Mouse (Mus musculus): ENCODE measurements at regions not wholly inside any gene's neighbourhood (a gene's known extent, or its start where the extent isn't known, plus 50 kb on each side); places are given as distances from the start of the nearest gene placed in this dataset.

DNA sequence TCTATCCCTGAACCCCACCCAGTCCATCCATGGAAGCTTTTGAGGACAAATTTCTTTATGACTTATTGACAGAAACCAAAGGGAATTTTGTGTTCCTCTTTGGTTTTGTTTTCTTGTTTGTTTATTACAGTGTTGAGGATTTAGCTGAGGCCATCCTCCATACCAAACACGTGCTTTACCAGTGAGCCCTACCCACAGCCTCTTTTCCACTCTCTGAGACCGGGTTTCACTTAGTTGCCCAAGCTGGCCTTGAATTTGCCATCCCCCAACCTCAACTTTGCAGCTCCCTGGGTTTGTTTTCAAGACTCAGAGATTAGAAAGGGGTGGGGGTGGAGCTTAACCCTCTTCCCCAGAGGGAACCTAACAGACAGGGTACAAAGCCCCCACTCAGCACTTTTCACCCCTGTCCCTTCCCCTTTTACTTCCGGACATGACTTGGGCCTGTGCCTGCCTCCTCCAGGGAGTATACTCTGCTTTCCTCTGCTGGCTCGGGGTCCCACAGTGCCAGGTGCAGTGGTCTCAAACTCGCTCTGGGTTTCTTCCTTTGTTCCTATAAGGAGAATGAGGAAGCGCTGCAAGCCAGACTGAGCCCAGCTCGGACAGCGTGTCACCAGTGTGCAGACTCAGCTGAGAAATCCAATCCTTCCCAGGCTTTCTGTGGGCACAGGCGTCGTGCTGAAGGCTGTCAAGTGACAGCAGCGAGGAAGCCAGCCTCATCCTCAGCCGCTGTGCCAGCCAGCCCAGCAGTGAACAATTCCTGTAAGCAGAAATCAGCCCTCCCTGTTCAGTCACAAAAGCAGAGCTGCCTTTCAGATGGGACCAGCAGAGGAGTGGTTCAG lies 72.8 kb upstream of the Mef2a start:
- Histone ChIP-seq H3ac (ENCODE audit: control insufficient read depth, insufficient read length, low read depth) (no peak overlapping the region), H3K27me3 (ENCODE audit: control insufficient read depth, insufficient read depth, insufficient read length) (no peaks in the 10 kb centered on the region), H3K4me3 (ENCODE audit: insufficient read depth, poor library complexity, severe bottlenecking) (no peak overlapping the region), H3K36me3 (ENCODE audit: control insufficient read depth, insufficient read depth) (no peaks in the 10 kb centered on the region), H3K79me2 (ENCODE audit: control insufficient read depth, insufficient read depth) (no peaks in the 10 kb centered on the region), H3K79me3 (ENCODE audit: low read depth) (no peaks in the 10 kb centered on the region)
- TF ChIP-seq MYOD1 (IDR thresholded peaks at IDR 0.05; ENCODE audit: control insufficient read depth, insufficient read length, low read depth) (no peak), MYOG (IDR thresholded peaks at IDR 0.05; ENCODE audit: control insufficient read depth, extremely low read depth, insufficient read length) (no peak), CTCF (IDR thresholded peaks at IDR 0.05; ENCODE audit: control insufficient read depth, insufficient read depth, insufficient read length) (no peak), MAX (IDR thresholded peaks at IDR 0.05) (no peak), USF1 (IDR thresholded peaks at IDR 0.05; ENCODE audit: low read depth) (no peak), CEBPB (IDR thresholded peaks at IDR 0.05; ENCODE audit: low read depth) (no peak), FOSL1 (IDR thresholded peaks at IDR 0.05; ENCODE audit: insufficient read depth, low read length, poor library complexity, severe bottlenecking) (no peak)

DNA sequence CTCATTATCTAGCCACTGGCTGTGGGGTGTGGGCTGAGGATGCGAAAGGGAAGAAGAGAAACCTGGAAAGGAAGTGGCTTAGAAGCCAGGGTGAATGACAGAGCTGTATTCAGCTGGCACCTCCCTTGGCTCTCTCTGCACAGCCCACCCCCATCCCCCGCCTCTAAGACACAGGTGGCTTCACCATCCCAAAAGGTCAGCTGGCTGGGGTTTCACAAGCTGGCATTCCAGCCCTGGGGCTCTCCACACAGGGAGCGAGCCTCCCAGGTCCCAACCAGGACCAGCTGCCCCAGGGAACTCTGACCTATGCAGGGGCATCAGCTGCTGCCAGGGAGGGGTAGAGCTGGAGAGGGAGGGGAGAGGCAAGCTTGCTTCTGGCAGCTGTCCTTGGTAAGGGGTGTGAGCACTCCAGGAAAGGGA lies 71.9 kb upstream of the Mef2a start:
- Histone ChIP-seq H3K4me3 (ENCODE audit: insufficient read depth, poor library complexity, severe bottlenecking) (no peak overlapping the region), H3K79me2 (ENCODE audit: control insufficient read depth, insufficient read depth) (no peaks in the 10 kb centered on the region), H3K36me3 (ENCODE audit: control insufficient read depth, insufficient read depth) (no peaks in the 10 kb centered on the region), H3K79me3 (ENCODE audit: low read depth) (no peaks in the 10 kb centered on the region), H3ac (ENCODE audit: control insufficient read depth, insufficient read length, low read depth) (no peak overlapping the region), H3K27me3 (ENCODE audit: control insufficient read depth, insufficient read depth, insufficient read length) (no peaks in the 10 kb centered on the region)
- TF ChIP-seq CTCF (IDR thresholded peaks at IDR 0.05; ENCODE audit: control insufficient read depth, insufficient read depth, insufficient read length) (no peak), MYOD1 (IDR thresholded peaks at IDR 0.05; ENCODE audit: control insufficient read depth, insufficient read length, low read depth) (peak; percentile 10), FOSL1 (IDR thresholded peaks at IDR 0.05; ENCODE audit: insufficient read depth, low read length, poor library complexity, severe bottlenecking) (no peak)

DNA sequence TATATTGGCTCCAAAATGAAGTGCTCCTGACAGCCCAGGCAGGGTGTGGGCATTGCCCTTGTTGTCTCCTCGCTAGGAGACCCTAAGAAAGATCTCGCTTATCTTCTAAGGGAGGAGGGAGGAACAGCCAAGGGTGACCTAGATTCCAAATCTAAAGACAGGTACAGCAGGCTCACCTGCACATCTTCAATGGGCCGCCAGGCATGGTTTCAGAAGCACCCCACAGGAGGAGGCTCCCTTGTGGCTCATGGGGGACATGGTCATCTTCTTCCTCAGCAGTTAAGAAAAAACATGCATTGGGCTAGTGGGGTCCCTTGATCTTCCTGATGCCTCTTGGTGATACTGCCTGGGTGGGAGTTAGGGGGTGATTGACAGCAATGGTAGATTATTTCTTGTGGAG lies 71.0 kb upstream of the Mef2a start:
- H3K79me2 ChIP-seq (ENCODE audit: control insufficient read depth, insufficient read depth) = no peaks in the 10 kb centered on the region
- TF ChIP-seq MYOD1 (IDR thresholded peaks at IDR 0.05; ENCODE audit: control insufficient read depth, insufficient read length, low read depth) (no peak), CTCF (IDR thresholded peaks at IDR 0.05; ENCODE audit: control insufficient read depth, insufficient read depth, insufficient read length) (no peak), MAX (IDR thresholded peaks at IDR 0.05) (no peak), CEBPB (IDR thresholded peaks at IDR 0.05; ENCODE audit: low read depth) (no peak), MYOG (IDR thresholded peaks at IDR 0.05; ENCODE audit: control insufficient read depth, extremely low read depth, insufficient read length) (no peak), FOSL1 (IDR thresholded peaks at IDR 0.05; ENCODE audit: insufficient read depth, low read length, poor library complexity, severe bottlenecking) (no peak), USF1 (IDR thresholded peaks at IDR 0.05; ENCODE audit: low read depth) (no peak)
- H3K36me3 ChIP-seq (ENCODE audit: control insufficient read depth, insufficient read depth) = no peaks in the 10 kb centered on the region
- no peak overlapping the region for H3K4me3 ChIP-seq (ENCODE audit: insufficient read depth, poor library complexity, severe bottlenecking)
- H3K79me3 ChIP-seq (ENCODE audit: low read depth) = no peaks in the 10 kb centered on the region
- no peaks in the 10 kb centered on the region for H3K27me3 ChIP-seq (ENCODE audit: control insufficient read depth, insufficient read depth, insufficient read length)
- peak overlapping the region; percentile 25 for H3ac ChIP-seq (ENCODE audit: control insufficient read depth, insufficient read length, low read depth)

DNA sequence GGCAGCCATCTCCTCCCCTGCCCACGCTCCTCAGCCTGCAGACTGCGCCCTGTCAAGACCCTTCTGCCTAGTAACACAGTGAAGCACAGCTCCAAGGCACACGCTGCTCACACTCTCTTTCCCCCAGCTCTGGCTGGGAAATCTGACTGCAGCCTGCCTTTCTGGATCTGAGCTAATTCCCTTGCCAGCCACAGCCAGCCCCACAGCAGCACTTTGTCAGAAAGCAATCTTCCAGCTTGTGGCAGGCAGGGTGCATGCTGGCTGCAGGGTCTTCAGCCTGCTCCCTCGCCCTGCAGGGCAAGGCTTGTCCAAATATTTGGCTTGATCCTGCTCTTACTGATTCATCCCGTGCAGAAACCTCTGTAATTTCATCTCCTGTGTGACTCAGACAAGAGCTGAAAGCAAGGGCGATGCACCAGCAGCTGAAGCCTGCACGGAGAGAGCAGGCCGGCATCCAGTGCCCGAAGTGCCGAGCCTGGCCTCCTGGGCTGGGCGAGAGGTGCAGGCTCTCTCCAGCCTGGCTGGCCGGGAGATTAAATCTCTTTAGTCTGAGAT lies 70.4 kb upstream of the Mef2a start:
- Histone ChIP-seq H3ac (ENCODE audit: control insufficient read depth, insufficient read length, low read depth) (peak overlapping the region; percentile 36), H3K4me3 (ENCODE audit: insufficient read depth, poor library complexity, severe bottlenecking) (no peak overlapping the region), H3K36me3 (ENCODE audit: control insufficient read depth, insufficient read depth) (no peaks in the 10 kb centered on the region), H3K79me2 (ENCODE audit: control insufficient read depth, insufficient read depth) (no peaks in the 10 kb centered on the region), H3K27me3 (ENCODE audit: control insufficient read depth, insufficient read depth, insufficient read length) (no peaks in the 10 kb centered on the region), H3K79me3 (ENCODE audit: low read depth) (no peaks in the 10 kb centered on the region)
- peak; percentile 65 for TF ChIP-seq MYOD1 (IDR thresholded peaks at IDR 0.05; ENCODE audit: control insufficient read depth, insufficient read length, low read depth)
- TF ChIP-seq CTCF (IDR thresholded peaks at IDR 0.05; ENCODE audit: control insufficient read depth, insufficient read depth, insufficient read length) = no peak
- TF ChIP-seq FOSL1 (IDR thresholded peaks at IDR 0.05; ENCODE audit: insufficient read depth, low read length, poor library complexity, severe bottlenecking) = peak; percentile 46
- no peak for TF ChIP-seq CEBPB (IDR thresholded peaks at IDR 0.05; ENCODE audit: low read depth)

DNA sequence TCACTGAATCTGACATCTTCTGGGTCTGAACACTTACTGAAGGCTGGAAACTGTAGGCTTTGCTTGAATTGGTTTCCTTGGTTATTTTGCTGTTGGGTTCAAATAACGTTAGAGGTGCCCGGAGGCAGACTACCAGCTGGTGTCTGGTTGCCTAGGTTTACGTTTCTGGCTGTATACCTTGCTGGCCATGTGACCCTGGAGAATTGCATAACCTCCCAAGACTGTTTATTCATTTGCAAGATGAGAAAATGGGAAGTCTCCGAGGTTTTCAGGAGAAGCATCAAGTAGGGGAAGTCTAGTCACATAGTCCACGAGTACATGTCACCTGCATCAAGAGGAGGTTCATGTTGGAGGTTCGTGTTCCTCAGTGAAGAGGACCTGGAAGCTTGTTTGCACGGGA lies 69.6 kb upstream of the Mef2a start:
- Histone ChIP-seq H3K79me2 (ENCODE audit: control insufficient read depth, insufficient read depth) (no peaks in the 10 kb centered on the region), H3K79me3 (ENCODE audit: low read depth) (no peaks in the 10 kb centered on the region), H3K4me3 (ENCODE audit: insufficient read depth, poor library complexity, severe bottlenecking) (no peak overlapping the region), H3K36me3 (ENCODE audit: control insufficient read depth, insufficient read depth) (no peaks in the 10 kb centered on the region), H3ac (ENCODE audit: control insufficient read depth, insufficient read length, low read depth) (no peak overlapping the region), H3K27me3 (ENCODE audit: control insufficient read depth, insufficient read depth, insufficient read length) (no peaks in the 10 kb centered on the region)
- no peak for TF ChIP-seq MYOD1 (IDR thresholded peaks at IDR 0.05; ENCODE audit: control insufficient read depth, insufficient read length, low read depth)
- TF ChIP-seq MAX (IDR thresholded peaks at IDR 0.05) = no peak
- TF ChIP-seq MYOG (IDR thresholded peaks at IDR 0.05; ENCODE audit: control insufficient read depth, extremely low read depth, insufficient read length) = no peak
- TF ChIP-seq CEBPB (IDR thresholded peaks at IDR 0.05; ENCODE audit: low read depth) = peak; percentile 51
- TF ChIP-seq USF1 (IDR thresholded peaks at IDR 0.05; ENCODE audit: low read depth) = peak; percentile 82
- TF ChIP-seq CTCF (IDR thresholded peaks at IDR 0.05; ENCODE audit: control insufficient read depth, insufficient read depth, insufficient read length) = no peak
- no peak for TF ChIP-seq FOSL1 (IDR thresholded peaks at IDR 0.05; ENCODE audit: insufficient read depth, low read length, poor library complexity, severe bottlenecking)
